Mouse (Mus musculus): ENCODE data around the gene Ergic3. TPM values are rescaled to one million over a fixed set of nuclear protein-coding genes. Genes with fewer than 3 reads are reported as not detected.

The Ergic3 gene
- 100 to 1,000 TPM; 100 to 112 TPM for total RNA-seq (2023)

DNA sequence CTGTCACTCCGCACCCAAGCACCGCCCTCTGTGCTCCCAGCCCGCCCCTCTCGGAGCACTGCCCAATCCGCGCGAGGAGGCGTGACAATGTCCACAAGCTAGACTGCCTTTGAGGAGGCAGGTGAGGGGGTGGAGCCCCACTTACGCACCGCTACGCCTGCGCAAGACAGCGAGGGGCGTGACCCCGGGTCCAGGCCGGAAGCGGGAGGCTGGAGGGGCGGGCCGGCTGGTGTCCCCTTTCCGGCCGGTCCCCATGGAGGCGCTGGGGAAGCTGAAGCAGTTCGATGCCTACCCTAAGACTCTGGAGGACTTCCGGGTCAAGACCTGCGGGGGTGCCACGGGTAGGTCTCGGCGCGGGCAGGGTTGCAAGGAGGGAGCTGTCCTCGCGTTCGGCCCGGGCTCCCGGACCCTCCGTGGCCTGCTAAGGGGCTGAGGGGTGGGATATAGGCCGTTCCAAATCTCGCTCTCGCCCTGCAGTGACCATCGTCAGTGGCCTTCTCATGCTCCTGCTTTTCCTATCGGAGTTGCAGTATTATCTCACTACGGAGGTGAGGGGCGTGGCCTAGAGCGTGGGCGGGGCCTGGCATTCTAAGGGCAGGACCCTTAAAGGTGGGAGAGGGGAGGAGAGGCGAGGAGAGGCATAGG, at the start of gene Ergic3, which contains the start of gene 6430550D23Rik:
Ergic3 (plus strand) TSS at position 158 of the 645 bp plus-strand sequence.
6430550D23Rik (minus strand) TSS at position 90 of the 645 bp plus-strand sequence.

DNA sequence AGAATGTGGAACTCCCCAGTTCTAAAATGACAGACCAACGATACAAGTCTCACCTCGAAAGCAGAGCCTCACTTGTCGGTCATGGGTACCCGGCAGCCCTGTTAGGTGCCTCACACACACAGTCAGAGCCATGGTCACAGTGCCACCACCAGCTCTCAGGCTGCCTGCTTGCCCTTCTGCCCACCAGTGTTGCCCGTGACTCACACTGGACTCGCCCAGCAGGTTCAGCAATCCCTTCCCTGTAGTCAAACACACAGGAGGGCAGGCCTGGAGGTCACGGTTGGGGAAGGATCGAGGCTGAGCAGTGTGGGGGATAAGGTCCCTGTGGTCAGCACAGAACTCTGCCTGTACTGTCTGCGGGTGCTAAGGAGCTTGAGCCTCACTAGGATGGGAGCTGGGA, 45.0 kb downstream of the Ergic3 start, which contains the start of gene Fer1l4:
Fer1l4 (minus strand) TSS at position 132 of the 400 bp plus-strand sequence.

DNA sequence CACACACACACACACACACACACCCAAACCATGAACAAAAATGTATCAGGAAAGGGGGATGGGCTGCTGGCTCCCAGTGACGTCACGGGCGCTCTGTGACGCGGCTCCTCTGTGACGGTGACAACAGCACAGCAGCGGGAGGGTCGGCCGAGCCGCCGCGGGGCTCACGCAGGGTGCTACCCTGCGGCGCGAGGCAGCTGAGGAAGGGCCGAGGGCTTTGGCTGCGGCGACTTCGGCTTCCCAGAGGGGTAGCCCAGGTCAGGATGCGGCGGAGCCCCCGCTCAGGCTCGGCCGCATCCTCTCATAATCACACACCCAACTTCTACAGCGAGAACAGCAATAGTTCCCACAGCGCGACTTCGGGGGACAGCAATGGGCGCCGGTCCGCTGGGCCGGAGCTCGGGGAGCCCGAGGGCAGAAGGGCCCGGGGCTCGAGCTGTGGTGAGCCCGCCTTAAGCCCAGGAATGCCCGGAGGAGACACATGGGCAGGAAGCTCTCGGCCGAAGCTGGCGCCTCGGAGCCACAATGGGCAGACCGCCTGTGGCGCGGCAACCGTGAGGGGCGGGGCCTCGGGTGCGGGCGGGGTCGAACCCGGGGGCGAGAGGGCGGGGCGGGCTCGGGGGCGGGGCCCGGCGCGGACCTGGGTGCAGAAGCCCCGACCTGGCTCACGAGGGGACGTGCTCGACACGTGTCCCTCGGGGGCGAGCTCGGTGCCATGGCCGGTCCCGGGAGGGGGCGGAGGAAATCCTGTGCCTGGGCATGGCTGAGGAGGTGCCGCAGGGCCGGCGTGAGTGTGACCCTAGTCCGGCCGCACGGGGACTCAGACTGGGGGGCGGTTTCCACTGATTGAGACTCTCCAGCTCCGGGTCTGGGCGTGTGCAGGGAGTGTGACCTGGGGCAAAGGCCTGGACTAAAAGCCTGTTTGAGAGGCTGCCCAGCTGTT, 57.5 kb downstream of the Ergic3 start, which contains the start of gene Spag4:
Spag4 (plus strand) TSS at position 77 of the 943 bp plus-strand sequence.

Other genes with a start within 250 kb of the Ergic3 start
- gene Mmp24, start 232.7 kb upstream of the Ergic3 start, total RNA-seq (2023): not detected
- 10 to 100 TPM; 16.6 to 19.8 TPM for gene BC029722, start 188.6 kb upstream of the Ergic3 start, total RNA-seq (2023)
- 100 to 1,000 TPM; 105 to 131 TPM for gene Eif6, start 181.1 kb upstream of the Ergic3 start, total RNA-seq (2023)
- gene Fam83c, start 173.2 kb upstream of the Ergic3 start, total RNA-seq (2023): not detected
- gene Uqcc1, start 77.7 kb upstream of the Ergic3 start, total RNA-seq (2023): 10 to 100 TPM; 19.4 to 29.6 TPM
- not detected for gene Gm15557, start 67.3 kb upstream of the Ergic3 start, total RNA-seq (2023)
- not detected for gene Gdf5, start 62.7 kb upstream of the Ergic3 start, total RNA-seq (2023)
- 10 to 100 TPM; 52.9 to 56.1 TPM for gene Cep250, start 51.6 kb upstream of the Ergic3 start, total RNA-seq (2023)
- gene 6430550D23Rik, start 68 bp upstream of the Ergic3 start, total RNA-seq (2023): 1 to 10 TPM in 1 of 2 experiments, under 1 TPM in 1; 0.49 to 3.8 TPM
- gene Fer1l4, start 44.9 kb downstream of the Ergic3 start, total RNA-seq (2023): not detected
- gene Spag4, start 57.1 kb downstream of the Ergic3 start, total RNA-seq (2023): 1 to 10 TPM in 1 of 2 experiments, under 1 TPM in 1; 0.55 to 1.2 TPM
- 10 to 100 TPM; 63.3 to 70.1 TPM for gene Cpne1, start 103.9 kb downstream of the Ergic3 start, total RNA-seq (2023)
- gene Rbm12, start 103.9 kb downstream of the Ergic3 start, total RNA-seq (2023): 10 to 100 TPM; 23.0 to 27.6 TPM
- 10 to 100 TPM; 15.0 to 27.7 TPM for gene Gm28036, start 119.0 kb downstream of the Ergic3 start, total RNA-seq (2023)
- 10 to 100 TPM; 46.2 to 68.7 TPM for gene Romo1, start 136.0 kb downstream of the Ergic3 start, total RNA-seq (2023)
- 10 to 100 TPM; 26.0 to 29.9 TPM for gene Nfs1, start 136.1 kb downstream of the Ergic3 start, total RNA-seq (2023)
- 1,000 to 10,000 TPM; 1,343 to 1,424 TPM for gene Rbm39, start 172.2 kb downstream of the Ergic3 start, total RNA-seq (2023)
- 10 to 100 TPM; 33.1 to 51.1 TPM for gene Phf20, start 188.4 kb downstream of the Ergic3 start, total RNA-seq (2023)

All from monocyte, adult 59 days (primary cell).